Mouse (Mus musculus): ENCODE results near the gene Plekho2.

Plekho2 gene

DNA sequence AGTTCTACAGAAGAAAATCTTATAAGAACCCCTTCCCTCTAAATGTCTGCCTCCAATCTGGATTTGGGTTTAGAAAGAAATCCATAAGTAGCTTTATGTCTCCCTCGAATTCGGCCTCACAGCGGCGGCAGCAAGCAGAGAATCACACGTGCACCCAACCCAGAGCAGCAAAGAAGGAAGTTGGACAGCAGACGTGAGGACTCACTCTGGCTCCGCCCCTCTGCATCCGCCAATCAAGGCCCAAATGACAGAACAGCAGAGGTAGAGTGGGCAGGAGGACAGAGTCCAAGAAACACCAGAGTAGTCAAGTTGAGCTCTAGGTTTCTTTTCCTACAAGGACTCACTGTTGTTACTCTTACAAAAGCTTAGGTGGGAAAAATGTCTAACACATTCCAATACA, 3.2 kb upstream of the Plekho2 start:
- DNase-seq = no peak

DNA sequence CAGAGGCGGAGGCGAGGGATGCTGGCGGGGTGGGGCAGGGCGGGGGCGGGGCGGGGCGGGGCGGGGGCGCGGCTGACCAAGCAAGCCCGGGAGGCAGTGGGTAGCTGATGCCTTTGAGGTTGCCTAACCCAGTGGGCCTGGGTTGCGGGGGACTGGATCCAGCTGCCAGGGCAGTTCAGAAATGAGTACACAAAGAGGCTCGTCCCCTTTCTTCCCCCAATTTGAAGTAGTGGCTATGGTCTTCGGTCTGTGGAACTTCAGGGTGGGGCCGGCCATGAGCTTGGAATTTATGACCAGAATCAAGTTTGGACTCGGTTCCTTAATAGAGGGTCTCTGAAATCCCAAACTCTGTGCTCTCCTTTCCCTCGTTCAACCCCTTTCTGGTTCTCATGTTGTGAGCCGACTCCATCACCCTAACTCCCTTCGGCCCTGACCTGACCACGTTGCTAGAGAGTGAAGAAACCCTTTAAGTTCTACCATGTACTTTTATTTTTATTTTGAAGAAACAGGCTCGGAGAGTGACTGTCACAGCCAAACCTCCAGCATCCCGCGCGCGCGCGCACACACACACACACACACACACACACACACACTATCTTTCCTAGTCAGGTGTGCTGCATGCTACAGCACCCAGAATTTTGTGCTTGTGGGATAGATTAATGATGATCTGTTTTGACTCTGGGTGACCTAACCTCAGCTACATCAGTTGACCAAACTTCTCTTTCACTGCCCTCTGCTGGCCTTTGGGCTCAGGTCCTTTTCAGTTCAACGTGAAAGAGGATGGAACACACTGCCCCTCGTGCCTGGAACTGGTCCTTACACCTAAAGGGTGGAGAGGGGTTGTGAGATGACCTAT, 789 bp upstream of the Plekho2 start:
- peak; percentile 91 for DNase-seq

DNA sequence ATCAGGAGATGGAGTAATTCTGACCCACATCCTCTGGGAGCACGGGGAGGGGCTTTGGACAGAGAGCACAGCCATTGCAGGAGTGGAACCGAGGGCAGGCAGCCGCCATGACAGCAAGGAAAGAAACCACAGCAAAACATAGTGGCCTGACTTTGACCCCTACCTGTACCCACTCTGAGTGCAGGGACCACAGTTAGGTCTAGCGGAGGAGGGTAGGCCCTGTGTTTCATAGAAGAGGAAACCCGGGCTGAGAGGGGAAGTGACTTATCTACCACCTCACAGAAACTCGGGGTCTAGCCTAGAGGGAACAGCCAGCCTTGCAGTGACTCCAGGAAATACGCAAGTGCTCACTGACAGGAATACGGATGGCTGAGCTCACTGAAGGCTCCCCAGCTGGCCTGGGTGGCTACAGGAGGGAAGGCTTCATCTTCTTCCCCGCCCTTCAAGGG, 1.0 kb downstream of the Plekho2 start:
- DNase-seq = peak; percentile 58

DNA sequence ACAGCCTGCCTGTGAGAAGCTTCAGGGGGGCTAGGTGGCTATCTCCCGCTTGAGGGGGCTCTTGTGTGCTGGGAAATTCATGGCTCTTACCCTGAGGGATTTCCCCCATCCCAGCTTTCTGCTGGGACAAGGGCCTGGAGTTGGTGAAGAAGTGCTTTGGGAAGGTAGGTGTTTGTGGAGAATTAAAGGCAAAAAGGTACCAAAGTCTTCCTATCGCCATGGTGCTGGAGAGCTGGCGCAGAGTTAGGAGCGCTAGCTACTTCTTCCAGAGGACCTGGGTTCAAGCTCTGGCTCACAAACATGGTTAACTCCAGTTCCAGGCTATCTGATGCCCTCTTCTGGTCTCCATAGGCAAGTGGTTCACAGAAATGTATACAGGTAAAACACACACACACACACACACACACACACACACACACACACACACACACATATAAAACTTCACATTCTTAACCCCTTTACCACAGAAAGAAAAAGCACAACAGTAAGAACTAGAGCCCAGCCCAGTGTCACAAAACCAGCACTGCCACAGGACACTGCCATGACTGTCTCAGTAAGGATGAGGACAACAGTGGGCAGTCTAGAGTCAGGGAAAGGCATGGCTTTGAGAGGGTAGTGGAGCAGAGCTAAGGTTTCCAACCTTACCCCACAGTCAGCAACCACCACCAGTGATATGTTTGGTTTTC, 2.2 kb downstream of the Plekho2 start:
- DNase-seq = no peak

DNA sequence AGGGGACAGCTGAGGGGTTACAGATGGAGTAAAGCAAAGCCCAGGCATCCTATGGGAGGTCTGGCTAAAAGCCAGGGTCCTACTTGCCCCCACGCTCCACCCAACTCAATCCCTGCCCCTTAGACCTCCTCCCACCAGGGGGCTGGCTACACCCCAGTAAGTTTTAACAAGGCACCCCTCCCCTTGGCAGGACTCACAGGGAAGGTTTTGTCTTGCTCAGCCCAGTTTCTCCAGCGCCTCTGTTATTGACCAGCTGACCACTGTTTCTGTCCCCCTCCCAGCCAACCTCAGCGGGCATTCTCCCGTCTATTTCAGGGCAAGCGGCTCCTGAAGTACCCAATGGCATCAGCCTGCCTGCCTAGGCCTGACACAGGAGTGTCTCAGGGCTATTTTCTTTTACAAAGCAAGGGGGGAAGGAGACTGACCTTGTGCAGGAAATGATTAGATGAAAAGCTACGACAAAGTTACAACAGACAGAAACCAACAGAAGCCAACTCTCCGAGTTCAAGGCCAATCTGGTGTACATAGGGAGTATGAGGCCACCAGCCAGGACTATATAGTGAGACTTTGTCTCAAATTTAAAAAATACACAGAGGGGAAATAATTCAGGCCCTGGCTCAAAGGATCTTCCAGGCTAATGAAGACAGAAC, 2.9 kb downstream of the Plekho2 start:
- no peak for DNase-seq

DNA sequence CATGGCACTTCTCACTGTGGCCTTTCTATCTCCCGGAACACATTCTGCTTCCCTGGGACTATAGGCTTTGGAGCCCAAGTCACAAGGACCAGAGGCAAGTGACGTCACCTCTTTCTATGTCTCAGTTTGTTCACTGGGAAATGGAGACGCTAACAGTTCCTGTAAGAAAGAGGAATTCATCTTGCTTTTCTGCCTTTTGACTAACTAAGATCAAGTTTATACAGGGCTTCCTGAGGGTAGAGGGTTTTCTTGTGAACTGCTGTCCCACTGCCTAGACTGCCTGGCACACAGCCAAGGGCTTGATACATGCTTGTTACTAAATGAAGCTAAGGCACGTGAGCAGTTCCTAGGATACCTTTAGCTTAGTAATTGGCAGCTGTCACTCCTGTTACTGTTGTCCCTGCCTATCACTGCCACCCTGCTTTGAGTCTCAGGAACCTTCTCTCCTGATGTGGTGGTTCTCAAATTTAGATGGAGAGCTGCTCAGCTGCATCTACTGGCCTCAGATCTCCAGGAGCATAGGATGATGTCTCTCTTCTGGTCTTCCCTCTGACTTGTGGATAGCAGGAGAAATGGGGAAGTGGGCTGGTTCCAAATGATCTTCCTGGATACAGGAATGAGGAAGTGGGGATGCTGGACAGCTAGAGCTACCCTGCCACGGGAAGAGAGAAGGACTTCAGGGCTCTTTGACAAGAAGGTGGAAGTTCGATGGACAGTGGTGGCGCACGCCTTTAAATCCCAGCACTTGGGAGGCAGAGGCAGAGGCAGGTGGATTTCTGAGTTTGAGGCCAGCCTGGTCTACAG, 4.2 kb downstream of the Plekho2 start:
- peak; percentile 62 for DNase-seq

DNA sequence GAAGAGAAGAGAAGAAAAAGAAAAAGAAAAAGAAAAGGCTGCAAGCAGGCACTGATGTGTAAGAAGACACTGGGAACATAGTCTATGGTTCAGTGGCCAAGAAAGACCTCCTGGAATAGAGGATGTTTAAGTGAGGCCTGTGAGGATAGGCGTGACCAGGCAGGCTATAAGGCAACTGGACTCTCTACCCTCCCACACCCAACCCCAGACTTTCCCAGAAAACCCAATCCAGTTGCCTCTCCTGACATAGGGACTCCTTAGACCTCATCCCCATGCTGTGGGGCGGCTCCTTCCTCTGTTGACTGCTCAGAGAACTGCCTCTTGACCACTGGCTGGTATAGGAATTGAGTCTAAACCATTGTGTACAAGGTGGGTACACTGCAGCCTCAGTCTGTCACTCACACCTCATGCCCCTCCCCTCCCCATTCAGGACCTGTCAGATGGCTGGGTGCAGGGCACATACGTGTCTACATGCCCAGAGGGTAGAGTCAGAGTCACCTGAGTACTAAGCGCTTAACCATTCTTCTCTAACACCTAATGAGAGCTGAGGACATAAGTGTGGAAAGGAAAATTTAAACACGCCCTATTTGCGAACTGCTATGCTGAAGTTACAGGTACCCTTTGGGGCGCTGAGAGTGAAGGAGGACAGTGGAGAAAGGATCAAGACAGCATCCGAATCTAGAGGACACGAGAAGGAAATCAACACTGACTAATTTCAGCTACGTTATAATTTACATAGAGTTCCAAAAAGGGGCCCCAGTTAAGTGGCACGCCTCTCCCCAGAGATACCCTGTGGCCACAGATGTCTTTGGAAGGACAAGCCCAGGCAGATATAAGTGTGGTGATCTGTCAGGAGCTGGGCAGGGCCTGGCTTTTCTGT, 5.1 kb downstream of the Plekho2 start:
- DNase-seq = no peak

DNA sequence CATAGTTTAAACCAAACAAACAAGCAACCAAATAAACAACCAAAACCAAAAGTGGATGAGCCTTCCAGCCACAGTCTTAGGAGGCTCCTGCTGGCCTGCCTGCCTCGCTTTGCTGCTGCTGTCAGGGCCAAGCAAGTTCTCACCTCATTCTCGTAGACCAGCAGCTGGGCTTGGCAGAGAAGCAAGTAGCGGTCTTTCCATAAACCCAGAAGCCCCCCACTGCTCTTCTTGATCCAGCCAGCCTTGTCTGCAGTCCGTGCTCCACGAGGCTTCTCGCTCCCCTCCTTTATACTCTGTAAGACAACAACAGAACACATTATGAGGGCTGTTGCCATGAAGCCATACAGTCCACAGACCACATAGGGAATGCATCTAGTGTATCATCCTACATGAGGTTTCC, 7.0 kb downstream of the Plekho2 start:
- DNase-seq = no peak

DNA sequence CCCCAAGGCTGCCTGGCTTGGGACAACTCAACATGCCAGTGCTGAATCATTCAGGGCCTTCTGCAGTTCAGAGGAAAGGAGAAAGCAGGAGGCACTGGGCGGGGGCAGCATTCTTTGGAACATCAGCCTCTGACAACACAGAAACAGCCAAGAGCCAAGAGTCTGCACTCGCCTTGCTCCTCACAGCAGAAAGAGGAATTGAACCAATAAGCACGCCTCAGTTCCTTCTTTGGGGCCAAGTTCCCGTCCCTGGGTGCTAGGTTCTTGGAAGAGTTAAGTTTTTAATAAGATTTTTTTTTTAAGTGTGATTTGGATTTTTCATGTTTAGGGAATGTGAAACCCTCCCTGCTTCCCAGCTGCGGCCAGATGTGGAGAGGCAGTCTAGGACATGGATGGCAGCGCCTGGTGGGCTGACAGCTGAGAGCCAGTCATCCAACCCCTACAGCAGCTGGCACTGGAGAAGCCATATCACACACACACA, 10.3 kb downstream of the Plekho2 start:
- DNase-seq = peak; percentile 64

DNA sequence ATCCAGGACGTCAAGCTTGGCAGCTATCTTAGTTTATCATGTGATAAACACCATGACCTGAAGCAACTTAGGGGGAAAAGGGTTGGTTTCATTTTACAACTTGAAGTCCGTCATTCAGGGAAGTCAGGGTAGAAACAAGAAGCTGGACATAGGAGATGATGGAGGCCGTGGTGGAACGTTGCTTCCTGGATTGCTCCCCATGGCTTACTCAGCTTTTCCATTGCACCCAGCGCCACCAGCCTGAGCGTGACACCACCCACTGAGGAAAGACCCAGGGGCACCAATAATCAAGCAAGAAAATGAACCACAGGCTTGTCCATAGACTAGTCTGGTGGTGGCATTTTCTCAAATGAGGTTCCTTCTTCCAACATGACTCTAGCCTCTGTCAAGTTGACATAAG, 11.1 kb downstream of the Plekho2 start:
- DNase-seq = no peak

DNA sequence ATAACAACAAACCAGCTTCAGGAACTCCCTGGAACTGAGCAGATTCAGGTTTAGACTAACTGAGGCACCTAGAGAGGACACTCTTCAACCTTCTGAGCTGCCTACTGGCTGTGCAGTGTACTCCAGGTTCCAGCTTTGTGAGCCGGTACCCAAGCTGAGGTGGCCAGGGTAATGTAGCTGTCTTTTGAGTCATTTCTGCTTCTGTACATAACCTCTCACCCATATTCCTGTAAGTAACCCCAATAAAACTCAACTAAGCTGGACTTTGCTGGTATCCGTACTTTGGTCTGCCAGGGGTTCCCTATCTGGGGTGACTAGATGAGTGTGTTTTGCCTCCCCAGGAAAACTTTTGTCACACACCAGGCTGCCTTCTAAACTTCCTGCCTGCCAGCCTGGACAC, 15.1 kb downstream of the Plekho2 start:
- DNase-seq = no peak

DNA sequence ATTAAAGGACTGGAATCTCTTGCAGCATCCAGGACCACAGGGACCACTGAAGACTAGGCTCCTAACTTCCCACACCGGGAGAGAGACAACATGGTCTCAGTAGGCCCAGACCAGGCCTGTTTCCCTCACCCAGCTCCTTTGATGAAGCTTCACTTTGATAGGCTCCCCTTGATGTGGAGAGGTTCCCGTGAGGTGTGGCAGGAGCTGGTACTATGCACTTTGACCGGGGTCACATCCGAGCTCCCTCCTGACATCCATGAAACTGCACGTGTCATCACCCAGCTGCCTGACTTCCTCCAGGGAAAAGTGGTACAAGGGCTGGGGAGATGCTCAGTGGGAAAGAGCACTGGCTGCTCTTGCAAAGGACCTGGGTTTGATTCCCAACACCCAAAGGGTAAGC, 16.8 kb downstream of the Plekho2 start:
- no peak for DNase-seq

DNA sequence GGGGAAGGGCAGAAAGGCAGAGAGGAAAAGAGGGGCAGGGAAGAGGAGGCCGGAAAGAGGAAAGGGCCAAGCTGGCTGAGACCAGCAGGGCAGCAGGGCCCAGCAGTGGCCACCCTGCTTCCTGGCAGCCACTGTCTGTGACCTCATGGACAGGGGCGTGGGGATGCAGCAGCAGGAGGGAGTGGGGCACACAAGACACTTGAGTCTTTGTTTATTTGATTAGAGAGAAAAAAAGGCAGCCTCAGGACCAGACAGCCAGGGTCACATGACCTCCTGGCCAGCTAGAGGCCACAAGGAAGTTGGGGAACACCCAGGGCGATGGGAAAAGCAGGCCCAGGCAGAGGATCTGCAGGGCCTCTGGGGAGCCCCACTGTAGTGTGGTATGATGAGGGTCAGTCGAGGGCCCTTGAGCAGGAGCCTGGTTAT, 17.7 kb downstream of the Plekho2 start:
- peak; percentile 62 for DNase-seq

DNA sequence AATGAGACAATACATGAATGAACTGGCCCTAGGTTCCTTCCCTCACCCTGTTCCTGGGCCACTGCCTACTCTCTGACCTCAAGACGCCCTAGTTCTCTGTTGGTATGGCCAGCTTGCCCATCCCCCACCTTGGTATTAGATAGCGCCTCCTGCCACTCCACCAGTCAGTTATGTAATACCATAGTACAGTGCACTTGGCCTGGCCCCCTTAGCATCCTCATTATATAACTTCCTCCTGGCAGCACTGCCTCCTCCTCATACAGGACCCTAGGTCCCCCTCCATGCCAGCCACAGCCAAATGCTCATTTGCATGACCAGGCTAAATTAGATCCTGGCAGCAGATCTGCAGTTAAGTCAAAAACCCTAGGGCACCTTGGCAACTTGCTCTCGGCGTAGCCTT, 18.8 kb downstream of the Plekho2 start:
- no peak for DNase-seq

DNA sequence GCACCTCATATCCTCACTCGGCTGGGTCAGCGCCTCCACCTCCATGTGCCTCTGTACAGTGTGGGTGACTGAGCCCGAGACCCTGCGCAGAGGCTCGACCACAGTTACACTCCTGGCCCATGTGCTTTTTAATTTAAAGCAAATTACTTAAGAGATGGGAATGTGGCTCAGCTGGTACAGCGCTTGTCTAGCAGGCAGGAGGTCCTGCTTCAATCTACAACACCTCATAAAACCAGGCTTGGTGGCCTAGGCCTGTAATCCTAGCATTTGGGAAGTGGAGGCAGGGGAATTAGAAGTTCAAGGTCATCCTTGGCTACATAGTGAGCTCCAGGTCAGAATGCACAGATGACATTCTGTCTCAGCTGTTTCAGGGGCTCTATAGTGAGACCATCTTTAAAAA, 21.0 kb downstream of the Plekho2 start:
- DNase-seq = no peak

DNA sequence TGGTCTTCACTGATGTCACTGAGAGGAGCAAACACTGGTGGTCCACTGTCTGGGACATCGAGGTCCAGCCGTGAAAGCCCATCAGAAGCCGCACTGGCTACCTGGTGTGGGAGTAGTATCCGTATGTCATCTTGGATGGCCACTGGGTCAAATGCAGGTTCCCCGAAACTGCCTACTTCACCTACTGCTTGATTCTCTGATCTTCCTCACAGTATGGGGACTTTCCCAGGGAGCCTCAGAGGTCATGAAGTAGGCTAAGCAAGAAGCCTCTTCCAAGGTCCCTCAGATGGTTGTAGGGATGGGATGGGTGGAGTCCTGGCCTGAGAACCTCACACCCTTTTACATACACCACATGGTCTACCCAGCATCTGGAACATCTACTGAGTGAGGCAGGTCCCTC, 22.9 kb downstream of the Plekho2 start:
- no peak for DNase-seq

DNA sequence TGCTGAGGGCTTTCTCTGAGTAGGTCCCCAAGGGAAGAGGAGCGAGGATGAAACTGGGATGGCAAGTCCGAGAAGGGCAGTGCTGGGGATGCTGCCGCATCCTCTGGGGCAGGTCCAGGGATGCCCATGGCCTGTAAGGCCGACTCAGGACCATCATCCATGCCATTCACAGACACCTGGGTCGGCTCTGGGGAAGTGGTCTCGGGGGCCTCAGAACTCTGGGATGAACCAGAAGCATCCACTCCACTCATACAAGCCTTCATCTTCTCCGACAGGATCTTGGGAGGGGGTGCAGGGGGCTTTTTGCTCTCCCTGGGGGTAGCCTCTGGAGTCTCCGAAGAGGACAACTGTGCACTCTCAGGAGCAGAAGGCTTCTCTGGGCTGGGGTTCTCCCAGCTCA, 23.5 kb downstream of the Plekho2 start:
- no peak for DNase-seq

DNA sequence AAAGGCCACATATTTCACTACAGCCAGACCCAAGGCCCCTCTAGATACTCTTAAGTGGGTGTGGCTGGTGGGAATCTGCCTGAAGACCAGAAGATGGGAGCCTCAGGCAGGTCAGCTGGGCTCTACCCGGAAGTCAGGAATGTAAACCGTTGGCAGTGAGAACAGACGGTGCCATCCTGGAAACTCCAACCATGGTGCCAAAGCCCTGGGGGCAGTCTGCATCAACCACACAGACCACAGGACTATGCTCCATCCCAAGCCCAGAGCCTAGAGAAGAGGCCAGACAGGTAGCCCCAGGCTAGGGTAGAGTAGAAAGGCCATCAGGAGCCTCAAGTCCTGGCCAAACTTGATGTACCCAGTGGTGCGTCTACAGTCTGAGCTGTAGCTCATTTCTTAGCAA, 24.2 kb downstream of the Plekho2 start:
- DNase-seq = no peak

DNA sequence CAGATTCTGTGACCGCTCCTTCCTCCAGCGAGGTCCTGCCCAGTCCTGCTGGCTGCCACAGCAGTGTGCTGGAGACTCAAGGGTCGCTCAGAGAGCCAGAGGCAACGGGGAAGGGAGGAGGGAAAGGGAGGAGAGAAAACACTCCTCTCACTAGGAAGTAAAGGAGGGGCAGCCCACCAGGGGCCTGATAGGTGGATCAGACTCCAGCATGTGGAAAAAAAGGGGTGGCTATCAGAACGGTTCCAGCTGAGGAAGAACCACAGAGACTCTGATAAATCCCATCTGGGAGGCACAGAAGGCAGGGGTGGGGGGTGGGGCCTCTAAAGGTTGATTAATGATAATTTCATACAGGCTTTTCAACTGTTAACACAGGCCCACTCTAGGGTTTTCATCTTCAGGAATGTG, 24.8 kb downstream of the Plekho2 start:
- DNase-seq = no peak

DNA sequence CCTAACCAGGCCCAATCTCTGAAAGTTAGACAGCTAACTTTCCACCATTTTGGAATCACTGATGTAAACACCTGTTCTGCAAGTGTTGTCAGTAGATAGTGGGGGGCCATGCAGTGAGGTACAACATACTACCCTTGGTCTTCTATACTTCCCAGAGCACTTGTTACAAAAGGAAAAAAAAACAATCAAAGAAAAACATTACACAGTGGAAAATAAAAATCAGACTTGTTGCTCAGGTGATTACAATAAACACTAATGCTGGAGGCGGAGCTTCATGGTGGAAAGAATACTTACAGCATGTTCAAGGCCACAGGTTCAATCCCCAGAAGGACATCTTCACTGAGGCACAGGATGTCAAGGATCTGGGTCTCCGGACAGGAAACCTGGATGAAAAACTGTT, 27.1 kb downstream of the Plekho2 start:
- no peak for DNase-seq

DNA sequence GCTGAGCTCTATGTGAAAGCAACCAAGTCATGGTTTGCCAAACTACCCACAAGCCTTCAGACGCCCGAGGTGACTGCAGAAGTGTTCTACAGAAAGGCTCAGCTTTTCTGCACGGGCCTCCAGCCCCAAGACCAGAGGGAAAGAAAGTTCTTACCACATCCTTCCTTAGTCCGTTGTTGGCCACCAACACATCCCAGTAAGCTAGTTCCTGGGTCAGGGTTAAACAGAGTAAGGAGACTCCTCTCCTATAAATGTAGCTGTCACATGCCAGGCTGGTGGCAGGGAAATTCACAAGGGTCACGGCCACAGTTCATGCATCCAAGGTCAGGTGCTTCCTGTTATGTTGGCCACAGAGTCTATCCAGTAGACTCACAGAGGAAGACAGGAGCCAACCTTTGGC, 27.7 kb downstream of the Plekho2 start:
- DNase-seq = no peak

DNA sequence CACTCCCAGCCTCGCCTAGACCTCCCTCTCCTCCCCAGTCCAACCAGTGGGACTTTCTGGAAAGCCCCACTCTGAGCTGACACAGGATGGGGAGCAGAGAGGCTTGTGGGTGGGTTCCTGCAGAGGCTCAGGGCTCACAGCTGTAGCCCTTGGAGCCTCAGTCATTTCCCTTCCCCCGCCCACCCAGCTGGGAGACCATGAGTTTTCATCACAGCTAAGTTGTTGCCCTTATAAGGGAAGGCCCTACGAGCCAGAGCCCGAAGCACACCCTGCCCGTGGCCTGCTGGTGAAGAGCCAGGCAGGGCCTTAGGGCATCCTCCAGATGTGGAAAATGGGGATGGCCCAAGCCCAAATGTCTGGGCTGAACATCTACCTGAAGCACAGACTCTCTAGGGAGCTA, 28.8 kb downstream of the Plekho2 start:
- peak; percentile 74 for DNase-seq

All from lung, postnatal 14 days (tissue).